Mouse (Mus musculus) heart, postnatal 4 days (tissue): Measurements from ENCODE around the gene Gm28308. TPM values are rescaled to one million over a fixed set of nuclear protein-coding genes. Genes with fewer than 3 reads are reported as not detected.
A peak's percentile ranks its signal among the peaks of the same experiment; 100 is the strongest.

Experiments used
- DNase-seq: peaks from one replicate; pipeline ENCODE4 v3.0.0; 2021
- total RNA-seq, 2 experiments: library from RNA; stranded (reverse); gene quantifications; 2 replicates each; pipeline ENCODE4 v1.2.3; 2021

Gene Gm28308
- total RNA-seq = not detected

DNA sequence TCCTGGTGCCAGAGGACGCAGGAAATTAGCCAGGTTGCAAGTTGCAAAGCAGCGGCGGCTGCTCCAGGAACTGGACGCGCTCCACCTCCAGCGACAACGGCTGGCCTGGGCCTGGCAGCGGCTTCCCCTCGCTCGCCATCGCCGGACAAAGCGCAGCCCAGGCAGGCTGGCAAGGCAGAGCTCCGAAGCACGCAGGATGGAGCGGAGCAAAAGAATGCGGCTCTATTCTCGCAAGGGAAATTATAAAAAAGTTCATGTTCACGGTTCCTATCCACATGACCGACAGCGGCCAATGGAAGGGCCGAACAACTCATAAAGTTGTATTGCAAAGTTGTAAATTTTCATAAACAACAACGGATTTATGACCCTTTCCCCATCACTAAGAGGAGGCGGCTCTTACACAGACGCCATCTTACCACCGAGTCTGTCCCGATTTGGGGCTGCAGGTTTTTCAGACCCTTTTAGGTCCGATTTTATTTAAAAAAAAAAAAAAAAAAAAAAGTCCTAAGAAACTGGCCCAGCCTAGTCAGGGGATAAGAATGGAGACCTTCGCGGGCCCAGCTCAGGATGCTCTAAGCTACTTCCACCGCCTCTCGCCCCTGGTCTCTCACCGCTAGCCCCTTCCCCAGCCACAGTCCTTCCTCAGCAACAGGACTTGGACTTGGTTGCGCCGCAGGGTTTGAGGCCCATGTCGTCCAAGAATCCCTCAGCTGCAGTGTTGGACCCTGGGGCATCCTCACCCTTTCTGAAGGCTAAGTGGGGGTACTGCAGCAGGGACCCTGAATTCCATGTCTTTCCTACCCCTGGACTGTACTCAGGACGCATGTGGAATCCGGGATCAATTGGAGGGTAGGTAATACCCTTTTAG lies at the start of gene Gm28308, which contains the start of gene Hoxa3:
Gm28308 (minus strand) TSS at position 221 of the 868 bp plus-strand sequence.
Hoxa3 (minus strand) TSS at position 218 of the 868 bp plus-strand sequence.
- no peak for DNase-seq

DNA sequence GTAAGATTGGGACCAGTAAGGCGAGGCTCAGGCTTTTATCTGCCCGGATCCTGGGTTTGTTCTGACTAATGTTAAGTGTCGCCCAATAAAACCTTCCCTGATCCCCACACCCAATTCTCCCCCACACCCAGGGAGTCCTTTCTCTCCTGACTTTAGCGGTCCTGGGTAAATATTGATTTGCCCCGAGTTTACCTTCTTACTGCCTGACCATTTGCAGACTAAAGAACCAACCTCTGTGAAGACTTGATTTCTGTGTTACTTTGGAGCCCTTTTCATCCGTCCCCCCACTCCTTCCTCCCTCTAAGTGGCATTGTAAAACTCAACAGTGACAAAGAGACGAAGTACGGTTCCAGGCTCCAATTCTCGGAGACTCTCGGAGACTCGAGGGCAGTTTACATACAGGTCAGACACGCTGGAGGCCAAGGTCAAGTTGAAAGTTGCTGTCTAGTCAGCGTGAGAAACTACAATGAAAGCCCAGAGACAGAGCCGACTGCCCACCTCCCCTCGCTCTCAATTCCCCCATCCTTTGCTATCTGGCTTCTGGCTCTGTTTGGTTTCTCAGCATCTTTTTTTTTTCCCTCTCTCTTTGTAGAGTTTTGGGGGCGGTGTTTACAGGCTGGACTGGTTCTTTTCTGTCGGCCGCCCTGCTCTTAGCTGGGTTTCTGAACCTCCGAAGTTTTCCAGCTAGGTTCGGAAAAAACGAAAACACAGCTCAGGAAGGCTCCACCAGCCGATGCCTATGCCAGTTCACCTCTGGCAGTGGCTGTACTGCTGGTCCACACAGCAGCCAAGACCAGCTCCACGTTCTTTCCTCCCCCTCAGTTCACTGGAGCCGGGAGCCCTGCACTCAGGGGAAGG lies 49.6 kb upstream of the Gm28308 start:
- DNase-seq = peak; percentile 10

DNA sequence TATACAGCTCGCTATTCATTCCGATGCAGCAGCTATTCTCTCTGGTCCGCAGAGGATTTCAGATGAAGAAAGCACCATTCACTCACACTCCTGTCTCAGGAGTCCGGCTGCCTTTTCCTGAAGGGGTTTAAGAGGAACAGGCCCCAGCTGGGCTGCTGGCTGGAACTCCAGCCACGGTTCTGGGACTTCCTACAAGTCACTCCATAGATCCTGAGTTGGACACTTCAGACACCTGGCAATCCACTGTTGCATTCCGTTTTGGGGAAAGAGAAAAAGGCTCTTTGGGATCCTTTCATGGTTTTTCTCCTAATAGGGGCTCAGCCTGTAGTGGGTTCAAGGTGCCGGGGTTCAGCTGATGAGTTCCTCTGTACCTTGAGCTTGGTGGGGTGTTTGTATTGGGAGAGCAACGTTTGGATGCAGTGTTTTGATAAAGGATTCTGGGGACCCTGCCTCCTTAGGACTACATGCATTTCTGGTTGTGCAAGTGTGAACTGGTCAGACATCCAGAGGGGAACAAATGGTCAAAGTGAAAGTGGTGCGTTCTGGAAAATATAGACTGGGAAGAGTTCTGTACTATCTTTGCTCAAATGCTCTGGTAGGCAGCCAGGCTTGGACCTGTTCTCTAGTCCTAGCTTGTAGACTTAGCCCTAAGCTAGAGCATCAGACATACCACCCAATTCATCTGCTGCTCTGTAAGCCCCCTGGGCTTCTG lies 48.8 kb upstream of the Gm28308 start:
- no peak for DNase-seq

DNA sequence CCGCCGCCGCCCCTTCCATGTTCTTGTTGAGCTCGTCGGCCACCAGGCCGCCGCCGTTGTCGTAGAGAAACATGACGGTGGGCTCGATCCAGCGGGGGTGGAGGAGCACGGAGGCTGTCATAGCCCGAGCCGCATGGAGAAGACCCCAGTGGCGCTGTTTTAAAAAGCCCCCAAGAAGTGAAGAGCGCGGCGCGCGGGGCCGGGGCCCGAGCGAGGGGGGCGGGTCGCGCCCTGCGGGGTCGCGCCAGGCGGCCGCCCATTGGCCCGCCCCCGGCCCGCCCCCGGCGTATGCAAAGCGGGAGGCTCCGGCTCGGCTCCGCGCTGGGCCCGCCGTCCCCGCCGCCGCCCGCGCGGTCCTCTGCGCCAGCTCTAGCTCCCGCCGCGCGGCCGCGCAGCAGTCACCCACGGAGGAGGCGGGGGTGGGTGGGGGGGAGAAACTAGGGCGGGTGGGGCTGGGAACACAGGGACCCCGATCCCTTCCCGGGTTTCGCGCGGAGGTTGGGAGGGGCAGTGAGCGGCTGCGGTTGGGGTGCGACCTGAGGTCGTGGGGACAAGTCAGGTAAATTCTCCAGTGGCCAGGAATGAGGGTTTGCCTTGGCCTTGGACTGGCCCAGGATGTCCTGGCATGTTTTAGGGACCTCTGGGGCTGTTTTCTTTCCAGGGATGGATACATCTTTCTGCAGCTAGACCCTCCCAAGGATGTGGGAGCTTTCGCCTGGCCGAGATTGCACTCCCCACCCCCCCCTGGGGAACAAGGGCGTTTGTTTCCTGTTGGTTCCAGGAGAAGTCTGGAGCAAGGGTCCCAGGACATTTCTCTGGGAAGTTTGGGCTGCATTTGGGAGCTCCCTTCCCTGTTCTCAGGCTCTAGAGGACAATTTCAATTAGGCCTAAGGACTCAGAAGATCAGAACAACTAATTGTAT lies 47.8 kb upstream of the Gm28308 start, which contains the start of gene Hoxa13:
Hoxa13 (minus strand) TSS at position 227 of the 922 bp plus-strand sequence.
- no peak for DNase-seq

DNA sequence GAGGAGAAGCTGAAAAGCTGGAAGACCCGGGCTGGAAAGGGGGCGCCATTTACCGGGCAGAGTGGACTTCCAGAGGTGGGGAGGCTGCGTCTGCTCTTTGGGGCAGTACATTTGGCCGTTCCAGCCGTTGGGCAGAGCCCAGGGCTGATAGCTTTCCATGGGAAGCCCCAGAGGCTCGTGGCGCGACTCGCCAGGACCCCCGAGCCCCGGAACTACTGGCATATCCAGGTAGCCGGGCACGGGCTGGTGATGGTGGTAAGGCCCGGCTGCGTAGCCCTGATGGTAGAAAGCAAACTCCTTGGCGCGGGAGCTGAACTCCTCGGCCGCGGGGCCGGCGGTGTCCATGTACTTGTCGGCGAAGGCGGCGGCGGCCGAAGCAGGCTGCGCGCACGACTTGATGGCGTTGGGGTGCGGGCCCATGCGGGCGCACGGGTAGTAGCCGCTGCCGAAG lies 46.7 kb upstream of the Gm28308 start:
- DNase-seq = no peak

GRCm38 (mm10) chr6:52259081-52259790 lies 46.1 kb upstream of the Gm28308 start:
- no peak for DNase-seq

GRCm38 (mm10) chr6:52256956-52257355 lies 43.8 kb upstream of the Gm28308 start:
- DNase-seq = peak; percentile 88

- DNase-seq = no peak
Measured at GRCm38 (mm10) chr6:52253511-52254500, 40.7 kb upstream of the Gm28308 start.

DNA sequence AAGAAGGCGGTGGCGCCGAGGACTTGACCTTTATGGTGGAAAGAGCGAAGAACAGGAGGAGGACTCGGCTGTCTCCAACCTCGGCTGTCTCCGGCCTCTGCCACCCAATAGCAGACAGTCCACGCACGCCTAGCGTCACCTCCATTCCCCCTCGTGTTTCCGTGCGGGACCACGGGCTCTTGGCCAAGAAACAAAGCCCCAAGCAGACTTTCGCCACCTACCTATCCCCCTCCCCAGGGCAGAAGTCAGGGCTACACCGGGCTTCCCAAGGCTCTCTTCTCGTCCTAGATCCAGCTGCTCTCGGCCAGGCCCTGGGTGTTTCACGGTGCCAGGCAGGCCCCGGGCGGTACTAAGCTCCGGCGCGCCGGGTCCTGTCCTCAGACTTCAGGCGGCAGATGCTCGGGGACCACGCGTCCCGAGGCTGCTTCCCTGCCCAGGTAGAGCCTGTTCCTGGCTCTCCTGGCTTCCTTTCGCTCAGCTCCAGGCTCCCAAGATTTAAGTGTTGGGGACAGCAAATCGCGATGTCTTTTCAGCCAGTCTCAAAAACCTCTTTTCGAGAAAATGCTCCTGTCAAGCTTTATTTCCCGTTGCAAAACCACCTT lies 39.7 kb upstream of the Gm28308 start:
- no peak for DNase-seq

GRCm38 (mm10) chr6:52252016-52252774 lies 39.1 kb upstream of the Gm28308 start:
- no peak for DNase-seq

DNA sequence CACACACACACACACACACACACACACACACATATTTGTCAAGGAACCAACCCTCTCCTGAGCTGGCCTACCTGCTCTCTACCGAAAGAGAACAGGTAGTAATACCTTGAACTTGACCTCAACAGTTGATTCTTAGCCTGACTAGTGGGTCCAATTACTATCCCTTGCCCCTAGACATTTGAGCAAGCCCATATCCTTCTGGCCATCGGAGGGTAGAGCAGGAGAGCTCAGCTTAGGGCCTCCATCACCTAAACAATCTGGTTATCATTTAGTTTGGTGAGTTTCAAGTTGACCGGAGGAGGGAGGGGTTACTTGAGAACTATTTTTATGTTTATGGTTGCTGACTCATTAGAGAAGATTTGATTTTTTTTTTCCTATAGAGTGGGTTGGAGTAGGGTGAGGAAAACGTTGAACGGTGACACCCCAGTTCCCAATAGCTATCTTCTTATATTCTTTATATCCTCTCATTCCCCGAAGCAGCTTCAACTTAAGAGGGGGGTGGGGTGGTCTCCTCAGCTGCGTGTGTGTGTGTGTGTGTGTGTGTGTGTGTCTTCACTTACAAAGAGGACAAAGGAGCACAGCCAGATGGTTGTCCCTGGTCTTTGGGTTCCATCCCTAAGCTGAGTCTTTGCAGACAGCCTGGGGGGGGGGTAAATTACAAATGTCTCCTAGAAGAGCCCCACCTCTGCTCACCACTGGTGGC lies 38.2 kb upstream of the Gm28308 start:
- no peak for DNase-seq

DNA sequence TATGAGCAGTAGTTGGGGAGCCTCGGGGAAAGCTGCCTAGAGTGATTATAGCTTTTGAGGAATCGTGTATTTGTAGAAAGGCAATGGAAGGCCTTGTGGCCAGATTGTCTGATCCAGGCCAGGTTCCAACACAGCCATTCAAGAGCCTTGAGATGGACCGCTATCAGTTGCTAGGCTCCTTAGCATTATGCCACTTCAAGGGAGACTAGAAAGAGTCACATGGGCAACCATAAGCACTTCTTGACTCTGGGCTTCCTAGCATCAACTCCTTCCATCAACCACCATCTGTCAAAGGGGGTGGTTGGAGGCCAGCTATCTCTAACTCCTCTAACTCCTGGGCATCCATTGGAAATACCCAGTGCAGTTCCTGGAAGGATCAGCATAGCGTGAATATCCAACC lies 36.7 kb upstream of the Gm28308 start:
- no peak for DNase-seq

DNA sequence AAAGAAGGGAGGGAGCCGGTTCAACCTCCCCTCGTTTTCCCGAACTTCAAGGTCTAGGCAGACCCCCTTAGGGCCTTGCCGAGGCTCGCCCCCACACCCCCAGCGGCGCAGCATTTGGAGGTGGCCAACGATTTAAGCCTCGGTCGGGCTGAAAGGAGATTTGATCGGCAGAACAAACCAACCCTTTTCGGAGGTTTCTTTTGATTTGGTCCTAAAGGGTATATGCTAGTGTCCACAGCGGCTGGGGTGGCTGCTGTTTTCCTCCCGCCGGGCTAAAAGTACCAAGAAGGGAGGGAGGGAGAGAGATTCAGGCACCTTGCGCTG lies 36.2 kb upstream of the Gm28308 start:
- no peak for DNase-seq

- no peak for DNase-seq
Measured at GRCm38 (mm10) chr6:52248638-52249414, 35.7 kb upstream of the Gm28308 start.

- DNase-seq = no peak
Measured at GRCm38 (mm10) chr6:52247766-52248637, 34.9 kb upstream of the Gm28308 start.

DNA sequence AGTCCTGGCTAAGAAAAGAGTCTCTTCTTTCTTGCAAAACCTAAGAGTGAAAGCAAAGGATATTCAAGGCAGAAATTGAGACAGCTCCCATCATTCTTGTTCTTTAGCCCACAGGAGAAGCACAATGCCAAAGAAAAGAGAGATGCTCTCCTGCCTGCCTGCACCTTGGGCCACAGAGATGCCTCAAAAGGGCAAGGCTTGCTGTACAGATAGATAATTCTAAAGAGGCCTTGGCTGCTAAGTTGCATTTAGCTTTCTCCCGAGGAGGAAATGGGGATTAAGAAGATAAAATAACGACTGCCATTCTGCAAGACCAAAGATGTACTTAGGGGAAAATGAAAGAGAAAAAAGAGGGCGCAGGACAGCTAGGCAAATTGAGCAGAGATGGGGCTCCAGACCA lies 33.8 kb upstream of the Gm28308 start:
- no peak for DNase-seq
